Mouse (Mus musculus) forebrain, embryonic 14.5 days (tissue): ENCODE measurements at regions not wholly inside any gene's neighbourhood (a gene's known extent, or its start where the extent isn't known, plus 50 kb on each side); places are given as distances from the start of the nearest gene placed in this dataset.
"Not testable (repeated sequence)": the region's sequence is repeated elsewhere in the genome, so short reads cannot be mapped to it uniquely, and the experiment has no call there.

Experiments used
- ATAC-seq: fragments of 200-750 bp; cut with Nextera tagmentation; 2 replicates; pipeline ENCODE4 v1.8.0; 2017; ENCODE audit warnings: mild to moderate bottlenecking, moderate library complexity
- DNase-seq: peaks from one replicate; pipeline ENCODE4 v3.0.0-alpha.2; 2015; ENCODE audit warnings: low spot score
- H3K27ac ChIP-seq: fragments of 300-500 bp; sonication (generic); 2 replicates; pipeline ENCODE4 v1.5.1; 2014; ENCODE audit warnings: low read depth, mild to moderate bottlenecking, control low read depth, low read length, moderate library complexity
- H3K27me3 ChIP-seq: fragments of 300-500 bp; sonication (generic); replicated peaks from 2 replicates; pipeline ENCODE4 v1.6.1; 2014; ENCODE audit warnings: low read length, control low read depth, mixed read lengths; ENCODE audit not compliant: control insufficient read depth, insufficient read depth
- H3K36me3 ChIP-seq: fragments of 300-500 bp; sonication (generic); 2 replicates; pipeline ENCODE4 v1.6.1; 2014; ENCODE audit warnings: low read length, control low read depth; ENCODE audit not compliant: control insufficient read depth, insufficient read depth
- H3K4me1 ChIP-seq: fragments of 300-500 bp; sonication (generic); 2 replicates; pipeline ENCODE4 v1.6.1; 2014; ENCODE audit warnings: antibody characterized with exemption, low read length, control low read depth; ENCODE audit not compliant: control insufficient read depth, insufficient read depth
- H3K4me2 ChIP-seq: fragments of 300-500 bp; sonication (generic); 2 replicates; pipeline ENCODE4 v1.6.1; 2014; ENCODE audit warnings: mild to moderate bottlenecking, control low read depth, low read length
- H3K4me3 ChIP-seq: fragments of 300-500 bp; sonication (generic); 2 replicates; pipeline ENCODE4 v1.5.1; 2014; ENCODE audit warnings: low read depth, low read length, control low read depth
- H3K9ac ChIP-seq: fragments of 300-500 bp; sonication (generic); 2 replicates; pipeline ENCODE4 v1.6.1; 2014; ENCODE audit warnings: mild to moderate bottlenecking, low read length, control low read depth, moderate library complexity
- H3K9me3 ChIP-seq: fragments of 300-500 bp; sonication (generic); replicated peaks from 2 replicates; pipeline ENCODE4 v1.6.1; 2016; ENCODE audit warnings: low read length, control low read depth, mixed read lengths; ENCODE audit not compliant: control insufficient read depth
- WGBS: fragments of 180-500 bp; shearing (Covaris S2); extraction: QIAGEN DNeasy Blood & Tissue Kit; methylation state at CpG from one replicate; pipeline ENCODE4 v1.1.7; 2014; 5-methylcytosine and 5-hydroxymethylcytosine counted together

GRCm38 (mm10) chr15:17356586-17356985 lies 628.0 kb downstream of the Cdh9 start:
- Histone ChIP-seq H3K27ac (no peak overlapping the region), H3K4me2 (no peak overlapping the region), H3K4me1 (no peaks in the 10 kb centered on the region), H3K36me3 (no peaks in the 10 kb centered on the region), H3K9ac (no peak overlapping the region), H3K9me3 (no peaks in the 10 kb centered on the region), H3K27me3 (no peaks in the 10 kb centered on the region), H3K4me3 (no peak overlapping the region)
- DNase-seq (no peak), ATAC-seq (no peak; the same call in 1 of the 2 replicates)

GRCm38 (mm10) chr15:17357083-17357774 lies 628.7 kb downstream of the Cdh9 start:
- H3K27me3 ChIP-seq: no peaks in the 10 kb centered on the region
- H3K4me1 ChIP-seq: no peaks in the 10 kb centered on the region
- DNase-seq (peak; percentile 64), ATAC-seq (peak; percentile 85)
- H3K9ac ChIP-seq: no peak overlapping the region
- no peaks in the 10 kb centered on the region for H3K36me3 ChIP-seq
- no peak overlapping the region for H3K4me3 ChIP-seq
- H3K27ac ChIP-seq: 0 out of 2 replicates have a peak overlapping the region, but pooled peaks have one; percentile 23
- H3K9me3 ChIP-seq: no peaks in the 10 kb centered on the region
- no peak overlapping the region for H3K4me2 ChIP-seq
- WGBS: 56% methylated on average over 2 of the region's 2 CpGs

GRCm38 (mm10) chr15:17404701-17405100 lies 676.1 kb downstream of the Cdh9 start:
- no peaks in the 10 kb centered on the region for H3K27me3 ChIP-seq
- ATAC-seq (no peak), DNase-seq (no peak)
- no peak overlapping the region for H3K27ac ChIP-seq
- no peak overlapping the region for H3K4me2 ChIP-seq
- no peaks in the 10 kb centered on the region for H3K36me3 ChIP-seq
- 100% methylated on average over 1 of the region's 1 CpGs for WGBS
- H3K4me3 ChIP-seq: no peak overlapping the region
- H3K9me3 ChIP-seq: no peaks in the 10 kb centered on the region
- H3K4me1 ChIP-seq: no peaks in the 10 kb centered on the region
- no peak overlapping the region for H3K9ac ChIP-seq

GRCm38 (mm10) chr15:17427747-17428146 lies 699.2 kb downstream of the Cdh9 start:
- H3K36me3 ChIP-seq: no peaks in the 10 kb centered on the region
- no peak overlapping the region for H3K27ac ChIP-seq
- DNase-seq: peak; percentile 79
- no peak overlapping the region for H3K9ac ChIP-seq
- H3K4me3 ChIP-seq: no peak overlapping the region
- no peak overlapping the region for H3K4me2 ChIP-seq
- H3K27me3 ChIP-seq: no peaks in the 10 kb centered on the region
- no peaks in the 10 kb centered on the region for H3K9me3 ChIP-seq
- ATAC-seq: peak; percentile 44; the same call in 1 of the 2 replicates
- H3K4me1 ChIP-seq: no peaks in the 10 kb centered on the region

GRCm38 (mm10) chr15:17431823-17432222 lies 703.3 kb downstream of the Cdh9 start:
- Histone ChIP-seq H3K4me3 (no peak overlapping the region), H3K4me2 (no peak overlapping the region), H3K9ac (no peak overlapping the region), H3K27me3 (no peaks in the 10 kb centered on the region), H3K9me3 (no peaks in the 10 kb centered on the region), H3K4me1 (no peaks in the 10 kb centered on the region), H3K27ac (no peak overlapping the region), H3K36me3 (no peaks in the 10 kb centered on the region)
- WGBS: 71% methylated on average over 4 of the region's 4 CpGs
- DNase-seq (no peak), ATAC-seq (0 out of 2 replicates have a peak, but pooled peaks have one; percentile 23)

GRCm38 (mm10) chr15:17435862-17436261 lies 707.3 kb downstream of the Cdh9 start:
- Histone ChIP-seq H3K27me3 (no peaks in the 10 kb centered on the region), H3K4me1 (no peaks in the 10 kb centered on the region), H3K9me3 (no peaks in the 10 kb centered on the region), H3K4me2 (no peak overlapping the region), H3K4me3 (no peak overlapping the region), H3K27ac (no peak overlapping the region), H3K9ac (no peak overlapping the region), H3K36me3 (no peaks in the 10 kb centered on the region)
- ATAC-seq (no peak), DNase-seq (no peak)
- WGBS: 93% methylated on average over 1 of the region's 1 CpGs

- Histone ChIP-seq H3K36me3 (no peaks in the 10 kb centered on the region), H3K27me3 (no peaks in the 10 kb centered on the region), H3K4me1 (no peaks in the 10 kb centered on the region), H3K4me2 (no peak overlapping the region), H3K27ac (no peak overlapping the region), H3K4me3 (no peak overlapping the region), H3K9ac (no peak overlapping the region), H3K9me3 (no peaks in the 10 kb centered on the region)
- no peak for DNase-seq
- no peak for ATAC-seq
- WGBS: 87% methylated on average over 4 of the region's 4 CpGs
Observed at GRCm38 (mm10) chr15:17448218-17448617, 719.7 kb downstream of the Cdh9 start.

- not testable (repeated sequence) for H3K36me3 ChIP-seq, H3K4me1 ChIP-seq, H3K9me3 ChIP-seq, H3K4me3 ChIP-seq, H3K27ac ChIP-seq, ATAC-seq, H3K27me3 ChIP-seq, H3K4me2 ChIP-seq, H3K9ac ChIP-seq
- peak; percentile 45 for DNase-seq
- 92% methylated on average over 3 of the region's 3 CpGs for WGBS
Observed at GRCm38 (mm10) chr15:17449736-17450135, 721.2 kb downstream of the Cdh9 start.

GRCm38 (mm10) chr15:17467077-17467476 lies 738.5 kb downstream of the Cdh9 start:
- Histone ChIP-seq H3K9ac (no peak overlapping the region), H3K27me3 (no peaks in the 10 kb centered on the region), H3K36me3 (no peaks in the 10 kb centered on the region), H3K9me3 (no peaks in the 10 kb centered on the region), H3K4me2 (no peak overlapping the region), H3K4me3 (no peak overlapping the region), H3K4me1 (no peaks in the 10 kb centered on the region), H3K27ac (no peak overlapping the region)
- ATAC-seq: no peak
- 97% methylated on average over 1 of the region's 1 CpGs for WGBS
- no peak for DNase-seq
